Mouse (Mus musculus): ENCODE data around the gene Ccdc66. TPM values are rescaled to one million over a fixed set of nuclear protein-coding genes. Genes with fewer than 3 reads are reported as not detected.

Ccdc66 gene
- 31.6 TPM for polyA plus RNA-seq (2014; fragmentation: Illumina TruSeq; extraction: RNeasy Lipid Tissue Mini Kit (QIAGEN cat#74804); ENCODE audit: low replicate concordance)

GRCm38 (mm10) chr14:27507894-27508643 is at the start of gene Ccdc66:
Gene Ccdc66, minus strand, starts transcription at chr14:27508460.

Other genes starting within 250 kb of the Ccdc66 start
- gene Fam208a, start 79.6 kb downstream of the Ccdc66 start, polyA plus RNA-seq (2014; fragmentation: Illumina TruSeq; extraction: RNeasy Lipid Tissue Mini Kit (QIAGEN cat#74804); ENCODE audit: low replicate concordance): 56.2 TPM
- gene Erc2, start 114.0 kb upstream of the Ccdc66 start, polyA plus RNA-seq (2014; fragmentation: Illumina TruSeq; extraction: RNeasy Lipid Tissue Mini Kit (QIAGEN cat#74804); ENCODE audit: low replicate concordance): 0.56 TPM